Mouse (Mus musculus) B cell, adult 2 months (primary cell): ENCODE data around the gene Gm11562.

Source experiments
- DNase-seq, 2 experiments: peaks; one replicate each; pipeline ENCODE4 v3.0.0; 2022

The Gm11562 gene

GRCm38 (mm10) chr11:99583245-99583704 is 37.0 kb downstream of the Gm11562 start, which contains the start of gene Krtap1-4:
Krtap1-4 (minus strand) TSS chr11:99583654.
- no peak for DNase-seq

GRCm38 (mm10) chr11:99581564-99581963 is 38.7 kb downstream of the Gm11562 start:
- DNase-seq = no peak

DNA sequence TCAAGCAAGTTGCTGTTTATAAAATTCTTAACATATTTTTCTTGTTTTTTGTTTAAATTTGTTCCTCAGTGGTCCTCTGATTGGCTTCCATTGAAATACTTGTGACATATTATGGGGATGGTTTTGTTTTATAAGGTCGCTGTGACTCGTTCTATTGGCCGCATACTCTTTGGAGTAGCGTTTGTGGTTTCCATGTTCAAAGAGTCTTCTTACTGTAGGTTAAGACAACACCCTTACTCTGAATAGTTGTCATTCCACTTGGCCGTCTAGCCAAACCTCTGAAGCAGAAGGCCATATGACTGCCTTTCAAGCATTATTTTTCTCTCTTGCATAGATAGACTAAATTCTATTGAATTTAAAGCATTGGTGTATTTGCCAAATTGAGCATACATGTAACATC is 39.2 kb downstream of the Gm11562 start:
- no peak for DNase-seq

GRCm38 (mm10) chr11:99580636-99581035 is 39.6 kb downstream of the Gm11562 start, which contains the start of gene Krtap1-5:
Krtap1-5 (minus strand) TSS chr11:99581016.
- no peak for DNase-seq

- peak; percentile 60 to 67 for DNase-seq
These were observed 46.1 kb downstream of the Gm11562 start for GRCm38 (mm10) chr11:99574106-99574505.

DNA sequence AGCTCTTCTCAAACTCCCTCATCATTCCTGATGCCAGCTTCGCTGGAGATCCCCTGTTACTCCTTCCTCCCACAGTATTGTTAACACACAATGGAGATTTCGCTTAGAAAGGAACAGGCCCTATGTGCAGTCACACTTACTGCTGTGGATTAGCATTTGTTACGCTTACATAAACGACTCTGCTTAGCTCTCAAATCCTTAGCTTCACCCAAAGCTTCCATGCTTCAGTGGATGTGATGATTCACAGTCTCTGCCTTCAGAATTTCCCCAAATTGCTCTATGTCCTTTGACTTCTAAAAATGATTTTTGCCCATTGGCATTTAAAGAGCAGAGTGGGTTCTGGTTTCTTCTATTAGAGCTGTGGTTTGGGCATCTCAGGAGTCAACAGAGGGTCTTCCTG is 47.1 kb downstream of the Gm11562 start:
- DNase-seq = no peak
